Mouse (Mus musculus) liver, adult 2 months (tissue): ENCODE results near the gene Plekha4.

Experiments
- CTCF ChIP-seq: fragments of 200-500 bp; IDR thresholded peaks from 2 replicates; pipeline ENCODE4 v1.5.1; 2011; ENCODE audit warnings: low read depth, low read length, control low read depth
- POLR2A ChIP-seq: fragments of 200-500 bp; IDR thresholded peaks from 2 replicates; pipeline ENCODE4 v1.6.1; 2011; ENCODE audit warnings: low read length, control low read depth; ENCODE audit not compliant: insufficient read depth; ENCODE audit errors: extremely low read depth

DNA sequence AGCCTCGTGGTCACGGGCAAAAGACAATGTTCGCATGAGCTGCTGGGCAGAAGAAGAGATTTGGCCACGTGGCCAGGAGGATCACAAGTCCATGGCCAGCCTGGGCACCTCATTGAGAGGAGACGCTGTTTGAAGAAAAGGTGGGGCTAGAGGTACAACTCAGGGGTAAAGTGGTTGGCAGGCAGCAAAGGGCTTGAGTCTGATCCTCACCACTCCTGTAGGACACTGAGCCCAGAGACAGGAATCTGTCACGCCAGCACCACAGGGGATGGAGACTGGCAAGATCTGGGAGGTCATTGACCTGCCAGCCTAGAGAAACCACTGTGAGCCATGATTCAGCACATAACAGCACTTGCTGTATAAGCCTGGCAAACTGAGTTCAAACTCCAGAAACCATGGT is 71.4 kb downstream of the Plekha4 start:
- TF ChIP-seq CTCF = no peak
- TF ChIP-seq POLR2A = no peak
